Mouse (Mus musculus) embryonic fibroblast, embryonic 13.5 days (primary cell): ENCODE data around the gene Tmem183a.

Experiments
- CTCF ChIP-seq: IDR thresholded peaks from 2 replicates; pipeline ENCODE4 v1.5.1; 2011; ENCODE audit warnings: mild to moderate bottlenecking, control low read depth, low read length, moderate library complexity, borderline replicate concordance; ENCODE audit not compliant: insufficient read depth
- POLR2A ChIP-seq: IDR thresholded peaks from 2 replicates; pipeline ENCODE4 v1.6.1; 2011; ENCODE audit warnings: low read depth, mild to moderate bottlenecking, control low read depth, low read length, moderate library complexity

GRCm38 (mm10) chr1:134336958-134337710 is 24.6 kb downstream of the Tmem183a start:
- TF ChIP-seq POLR2A (no peak), CTCF (no peak)
